Mouse (Mus musculus): ENCODE data around the gene Zfp617. TPM values are rescaled to one million over a fixed set of nuclear protein-coding genes. Genes with fewer than 3 reads are reported as not detected.
"Not testable (repeated sequence)": the region's sequence is repeated elsewhere in the genome, so short reads cannot be mapped to it uniquely, and the experiment has no call there.

Gene Zfp617
- polyA plus RNA-seq (2015; fragmentation: Nextera tagmentation; extraction: Ambion mirVana), result 36.0 TPM in 2 replicates

- Histone ChIP-seq H3K36me3 (replicated peaks) (peaks cover 3% of the 10 kb centered on the region), H3K4me3 (peak within 1 kb of the TSS; percentile 63), H3K27ac (peak within 1 kb of the TSS; percentile 99), H3K9ac (peak within 1 kb of the TSS; percentile 86), H3K4me2 (peak within 1 kb of the TSS; percentile 58), H3K9me3 (no peaks in the 10 kb centered on the region), H3K27me3 (replicated peaks) (no peaks in the 10 kb centered on the region), H3K4me1 (peaks cover 10% of the 10 kb centered on the region; the same call in 1 of the 2 replicates)
- peak; percentile 97 for ATAC-seq (replicated peaks)
- WGBS, result 4% methylated on average over 47 of the region's 47 CpGs
These were observed at the start of gene Zfp617, which contains the start of gene Zfp882 for GRCm38 (mm10) chr8:71908309-71909261. Gene Zfp617, plus strand, starts transcription at chr8:71908635. Gene Zfp882, plus strand, starts transcription at chr8:71908608.

GRCm38 (mm10) chr8:71861551-71861950, 46.9 kb upstream of the Zfp617 start:
- H3K36me3 ChIP-seq (replicated peaks); H3K4me2 ChIP-seq; H3K9ac ChIP-seq; H3K27me3 ChIP-seq (replicated peaks); H3K27ac ChIP-seq; ATAC-seq (replicated peaks); H3K9me3 ChIP-seq; H3K4me1 ChIP-seq; H3K4me3 ChIP-seq: not testable (repeated sequence)
- WGBS, result 72% methylated on average over 1 of the region's 1 CpGs

- not testable (repeated sequence) for H3K27me3 ChIP-seq (replicated peaks); H3K36me3 ChIP-seq (replicated peaks); H3K4me1 ChIP-seq; H3K4me2 ChIP-seq; H3K9me3 ChIP-seq; H3K27ac ChIP-seq; ATAC-seq (replicated peaks); H3K4me3 ChIP-seq; H3K9ac ChIP-seq
These were observed 46.4 kb upstream of the Zfp617 start for GRCm38 (mm10) chr8:71862038-71862437.

GRCm38 (mm10) chr8:71881618-71882274, 26.7 kb upstream of the Zfp617 start, which contains the start of gene Zfp709:
Gene Zfp709, plus strand, starts transcription at chr8:71882019.
- peak; percentile 97 for ATAC-seq (replicated peaks)
- Histone ChIP-seq H3K27ac (peak within 1 kb of the TSS; percentile 87), H3K4me2 (peak within 1 kb of the TSS; percentile 90), H3K27me3 (replicated peaks) (no peaks in the 10 kb centered on the region), H3K4me1 (peaks cover 7% of the 10 kb centered on the region; the same call in 1 of the 2 replicates), H3K9ac (peak within 1 kb of the TSS; percentile 86), H3K9me3 (peaks cover 17% of the 10 kb centered on the region), H3K4me3 (peak within 1 kb of the TSS; percentile 79), H3K36me3 (replicated peaks) (peaks cover 19% of the 10 kb centered on the region)
- 3% methylated on average over 45 of the region's 45 CpGs for WGBS

GRCm38 (mm10) chr8:71900666-71901065, 7.8 kb upstream of the Zfp617 start:
- 40% methylated on average over 11 of the region's 11 CpGs for WGBS
- not testable (repeated sequence) for ATAC-seq (replicated peaks); H3K9me3 ChIP-seq; H3K9ac ChIP-seq; H3K4me3 ChIP-seq; H3K36me3 ChIP-seq (replicated peaks); H3K27ac ChIP-seq; H3K4me2 ChIP-seq; H3K4me1 ChIP-seq; H3K27me3 ChIP-seq (replicated peaks)

GRCm38 (mm10) chr8:71903084-71903483, 5.4 kb upstream of the Zfp617 start:
- H3K4me1 ChIP-seq; H3K4me2 ChIP-seq; ATAC-seq (replicated peaks); H3K27me3 ChIP-seq (replicated peaks); H3K4me3 ChIP-seq; H3K36me3 ChIP-seq (replicated peaks); H3K27ac ChIP-seq; H3K9me3 ChIP-seq; H3K9ac ChIP-seq: not testable (repeated sequence)
- 84% methylated on average over 1 of the region's 1 CpGs for WGBS

GRCm38 (mm10) chr8:71906809-71907208, 1.6 kb upstream of the Zfp617 start:
- Histone ChIP-seq H3K9me3 (no peaks in the 10 kb centered on the region), H3K4me1 (peaks cover 10% of the 10 kb centered on the region; the same call in 1 of the 2 replicates), H3K36me3 (replicated peaks) (no peaks in the 10 kb centered on the region), H3K4me3 (no peak overlapping the region), H3K27me3 (replicated peaks) (no peaks in the 10 kb centered on the region), H3K9ac (no peak overlapping the region), H3K27ac (no peak overlapping the region), H3K4me2 (no peak overlapping the region)
- ATAC-seq (replicated peaks), result no peak
- 96% methylated on average over 1 of the region's 1 CpGs for WGBS

GRCm38 (mm10) chr8:71907798-71908257, 607 bp upstream of the Zfp617 start:
- no peak for ATAC-seq (replicated peaks)
- WGBS, result 89% methylated on average over 5 of the region's 5 CpGs
- H3K9ac ChIP-seq, result no peak overlapping the region

GRCm38 (mm10) chr8:71912286-71912685, 3.9 kb downstream of the Zfp617 start:
- H3K4me1 ChIP-seq, result peaks cover 10% of the 10 kb centered on the region; the same call in 1 of the 2 replicates
- H3K9ac ChIP-seq, result no peak overlapping the region
- 96% methylated on average over 2 of the region's 2 CpGs for WGBS
- no peak overlapping the region for H3K4me2 ChIP-seq
- no peak for ATAC-seq (replicated peaks)
- H3K4me3 ChIP-seq, result no peak overlapping the region
- no peaks in the 10 kb centered on the region for H3K27me3 ChIP-seq (replicated peaks)
- H3K36me3 ChIP-seq (replicated peaks), result peaks cover 28% of the 10 kb centered on the region
- no peaks in the 10 kb centered on the region for H3K9me3 ChIP-seq
- no peak overlapping the region for H3K27ac ChIP-seq

More at GRCm38 (mm10) chr8:71907798-71908257, 607 bp upstream of the Zfp617 start:
- Histone ChIP-seq H3K4me2 (peak overlapping the region; percentile 58), H3K4me1 (peaks cover 10% of the 10 kb centered on the region; the same call in 1 of the 2 replicates), H3K27ac (peak overlapping the region; percentile 99), H3K9me3 (no peaks in the 10 kb centered on the region), H3K36me3 (replicated peaks) (no peaks in the 10 kb centered on the region), H3K27me3 (replicated peaks) (no peaks in the 10 kb centered on the region), H3K4me3 (peak overlapping the region; percentile 63)

GRCm38 (mm10) chr8:71922567-71923401, 14.3 kb downstream of the Zfp617 start:
- Histone ChIP-seq H3K4me3 (peak overlapping the region; percentile 58), H3K36me3 (replicated peaks) (0 out of 2 replicates have a peak, but pooled peaks cover 2% of the 10 kb centered on the region), H3K27me3 (replicated peaks) (no peaks in the 10 kb centered on the region), H3K9ac (peak overlapping the region; percentile 63), H3K27ac (peak overlapping the region; percentile 94), H3K4me2 (peak overlapping the region; percentile 60), H3K4me1 (peaks cover 13% of the 10 kb centered on the region), H3K9me3 (no peaks in the 10 kb centered on the region)
- under 1% methylated on average over 57 of the region's 57 CpGs for WGBS
- peak; percentile 100 for ATAC-seq (replicated peaks)

- H3K9me3 ChIP-seq, result no peaks in the 10 kb centered on the region
- no peak overlapping the region for H3K9ac ChIP-seq
- H3K27me3 ChIP-seq (replicated peaks), result no peaks in the 10 kb centered on the region
- no peak for ATAC-seq (replicated peaks)
- peaks cover 18% of the 10 kb centered on the region for H3K36me3 ChIP-seq (replicated peaks)
- WGBS, result 94% methylated on average over 5 of the region's 5 CpGs
- H3K4me3 ChIP-seq, result no peak overlapping the region
- H3K4me2 ChIP-seq, result no peak overlapping the region
- peaks cover 13% of the 10 kb centered on the region for H3K4me1 ChIP-seq
- H3K27ac ChIP-seq, result no peak overlapping the region
These were observed 17.4 kb downstream of the Zfp617 start for GRCm38 (mm10) chr8:71925791-71926190.

Data from midbrain, embryonic 15.5 days (tissue).